Mouse (Mus musculus) CH12.LX (cell line): Measurements from ENCODE around the gene Zc2hc1b.

Experiments
- CHD1 ChIP-seq: IDR thresholded peaks from 2 replicates; pipeline ENCODE4 v1.6.1; 2012; ENCODE audit warnings: low read depth, low read length, improper control_type of control experiment, inconsistent platforms
- CTCF ChIP-seq, 2 experiments: IDR thresholded peaks in 1 of 2; conservative IDR thresholded peaks in 1 of 2; 2 replicates each; pipeline ENCODE4 v1.5.1; 2011 to 2012; ENCODE audit warnings: low read depth in 2 of 2, low read length in 2 of 2, improper control_type of control experiment in 1 of 2, inconsistent platforms in 1 of 2, mild to moderate bottlenecking in 1 of 2, moderate library complexity in 1 of 2
- EP300 ChIP-seq: IDR thresholded peaks from 2 replicates; pipeline ENCODE4 v1.6.1; 2011; ENCODE audit warnings: low read length, improper control_type of control experiment
- MAX ChIP-seq: IDR thresholded peaks from 2 replicates; pipeline ENCODE4 v1.6.1; 2011; ENCODE audit warnings: low read length, improper control_type of control experiment
- MAZ ChIP-seq: IDR thresholded peaks from 2 replicates; pipeline ENCODE4 v1.6.1; 2012; ENCODE audit warnings: low read depth, mild to moderate bottlenecking, inconsistent platforms, low read length, improper control_type of control experiment, moderate library complexity
- MXI1 ChIP-seq: IDR thresholded peaks from 2 replicates; pipeline ENCODE4 v1.6.1; 2011; ENCODE audit warnings: mild to moderate bottlenecking, low read depth, low read length, improper control_type of control experiment
- POLR2AphosphoS2 ChIP-seq: IDR thresholded peaks from 2 replicates; pipeline ENCODE4 v1.6.1; 2011; ENCODE audit warnings: low read depth, low read length, improper control_type of control experiment
- SIN3A ChIP-seq: IDR thresholded peaks from 2 replicates; pipeline ENCODE4 v1.6.1; 2012; ENCODE audit warnings: low read length, improper control_type of control experiment, inconsistent platforms
- TBP ChIP-seq: conservative IDR thresholded peaks from 2 replicates; pipeline ENCODE4 v1.6.1; 2011; ENCODE audit warnings: low read depth, low read length, improper control_type of control experiment

DNA sequence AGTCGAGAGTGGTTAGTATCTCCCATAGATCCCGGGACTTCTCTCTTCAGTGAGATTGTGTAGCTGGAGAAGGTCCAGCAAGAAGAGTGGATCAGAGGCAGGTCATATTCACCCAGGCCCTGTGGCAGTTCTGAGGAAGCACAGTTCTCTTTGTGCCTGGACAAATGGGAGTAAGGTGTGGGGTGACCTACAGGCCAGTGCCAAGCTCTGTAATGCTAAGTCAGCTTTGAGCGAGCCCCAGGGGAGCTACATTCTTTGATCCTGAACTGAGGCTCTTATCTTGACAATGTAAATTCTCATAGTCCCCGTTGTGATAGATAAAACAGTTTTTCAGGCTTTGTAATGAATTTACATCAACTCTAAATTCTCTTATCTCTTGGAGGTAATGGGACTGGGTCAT lies 75.5 kb downstream of the Zc2hc1b start:
- TF ChIP-seq MAZ (no peak), CTCF (conservative IDR thresholded peaks at IDR 0.05 in 1 of 2, IDR thresholded peaks at IDR 0.05 in 1 of 2; ENCODE audit: low read depth in 2 of 2, low read length in 2 of 2) (no peak), MAX (no peak), POLR2AphosphoS2 (no peak), EP300 (no peak), CHD1 (no peak), SIN3A (no peak), MXI1 (no peak), TBP (no peak)
